Mouse (Mus musculus) WW6 (cell line): ENCODE data around the gene 1700016H13Rik.
A peak's percentile ranks its signal among the peaks of the same experiment; 100 is the strongest.

Experiments
- DNase-seq: peaks from one replicate; pipeline ENCODE4 v3.0.0-alpha.2; 2013; ENCODE audit warnings: low read depth, low spot score

Gene 1700016H13Rik

DNA sequence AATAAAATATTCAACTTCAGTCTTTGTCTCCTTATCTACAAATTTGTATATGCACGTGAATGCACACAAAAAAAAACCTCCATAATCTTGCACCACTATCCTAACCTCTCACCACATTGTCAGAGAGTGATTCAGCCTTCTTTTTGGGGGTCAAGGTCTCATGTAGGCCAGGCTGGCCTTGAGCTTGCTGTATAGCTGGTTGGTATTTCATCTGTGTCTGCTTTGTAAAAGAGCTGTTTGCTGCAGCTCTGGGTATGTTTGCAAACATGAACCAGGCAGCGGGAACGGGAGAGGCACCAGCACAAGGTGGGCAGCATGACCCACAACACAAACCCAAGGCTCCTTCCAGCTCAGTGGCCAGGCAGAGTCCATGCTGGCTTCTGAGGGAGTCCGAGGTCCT is 17.8 kb upstream of the 1700016H13Rik start:
- no peak for DNase-seq

DNA sequence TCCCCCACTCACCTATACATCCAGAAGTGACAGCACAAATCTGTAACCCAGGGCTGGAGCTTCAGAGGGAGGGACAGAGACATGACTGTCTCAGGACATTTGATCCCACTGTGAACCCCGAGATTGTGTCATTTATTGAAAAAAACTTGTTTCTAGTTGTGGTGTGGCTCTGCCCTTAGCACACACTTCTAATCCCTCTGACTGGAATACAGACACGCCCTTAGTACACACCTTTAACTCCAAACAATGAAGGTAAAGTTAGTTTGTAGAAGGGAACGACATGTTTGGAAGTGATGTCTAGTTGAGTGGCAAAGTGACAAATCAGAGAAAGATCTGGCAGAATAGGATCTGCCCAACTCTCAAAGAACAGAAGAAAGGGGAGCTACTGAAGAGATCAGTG is 16.0 kb upstream of the 1700016H13Rik start:
- no peak for DNase-seq

GRCm38 (mm10) chr5:103665876-103666275 is 10.1 kb upstream of the 1700016H13Rik start:
- DNase-seq = no peak

DNA sequence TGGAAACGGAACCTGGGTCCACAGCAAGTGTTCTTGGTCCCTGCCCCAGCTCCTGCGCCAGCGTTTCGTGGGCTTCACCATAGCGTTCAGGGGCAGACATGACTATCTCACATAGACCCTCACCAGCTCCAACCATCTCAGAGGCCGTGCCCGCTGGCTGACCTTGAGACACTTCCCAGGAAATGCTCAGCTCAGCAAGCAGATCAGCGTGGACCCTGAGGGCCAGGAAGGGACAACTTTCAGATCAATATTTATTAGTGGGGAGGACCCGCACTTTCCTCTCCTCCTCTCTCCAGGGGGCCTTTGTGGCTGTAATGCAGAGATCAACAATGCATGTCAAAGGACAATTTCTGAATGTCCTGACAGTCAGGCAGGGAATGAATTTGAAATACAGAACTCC is 9.1 kb upstream of the 1700016H13Rik start:
- DNase-seq = no peak

GRCm38 (mm10) chr5:103659571-103659970 is 3.8 kb upstream of the 1700016H13Rik start:
- DNase-seq = no peak

DNA sequence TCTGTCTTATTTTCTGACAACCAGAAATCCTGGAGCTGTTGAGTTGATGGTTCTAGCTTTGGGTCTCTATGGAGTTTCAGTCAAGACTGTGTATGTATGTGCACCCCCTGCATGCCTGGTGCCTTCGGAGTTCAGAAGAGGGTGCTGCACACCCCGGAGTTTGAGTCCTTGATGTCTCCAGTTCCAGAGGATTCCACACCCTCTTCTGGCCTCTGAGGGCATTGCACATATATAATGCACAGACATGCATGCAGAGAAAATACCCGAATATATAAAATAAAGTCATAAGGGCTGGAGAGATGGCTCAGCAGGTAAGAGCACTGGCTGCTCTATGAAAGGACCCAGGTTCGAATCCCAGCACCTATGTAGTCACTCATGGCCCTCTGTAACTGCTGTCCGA is 3.1 kb upstream of the 1700016H13Rik start:
- DNase-seq = no peak

- DNase-seq = no peak
Measured at GRCm38 (mm10) chr5:103654780-103655179, 1.0 kb downstream of the 1700016H13Rik start.

GRCm38 (mm10) chr5:103654225-103654624 is 1.6 kb downstream of the 1700016H13Rik start:
- DNase-seq = peak; percentile 75

GRCm38 (mm10) chr5:103647320-103647719 is 8.5 kb downstream of the 1700016H13Rik start:
- no peak for DNase-seq

DNA sequence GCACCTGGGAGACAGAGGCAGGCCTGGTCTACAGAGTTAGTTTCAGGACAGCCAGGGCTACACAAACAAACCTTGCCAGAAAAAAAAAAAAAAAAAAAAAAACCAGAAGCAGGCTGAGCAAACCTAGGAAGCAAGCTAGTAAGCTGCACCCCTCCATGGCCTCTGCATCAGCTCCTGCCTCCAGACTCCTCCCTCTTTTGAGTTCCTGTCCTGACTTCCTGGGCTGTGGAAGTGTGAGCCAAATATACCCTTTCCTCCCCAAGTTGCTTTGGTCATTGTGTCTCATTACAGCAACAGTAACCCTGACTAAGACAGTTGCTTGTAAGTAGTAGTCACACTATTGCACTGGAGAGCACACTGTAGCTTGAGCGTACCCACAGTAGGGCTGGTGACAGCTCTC is 11.6 kb downstream of the 1700016H13Rik start:
- no peak for DNase-seq

DNA sequence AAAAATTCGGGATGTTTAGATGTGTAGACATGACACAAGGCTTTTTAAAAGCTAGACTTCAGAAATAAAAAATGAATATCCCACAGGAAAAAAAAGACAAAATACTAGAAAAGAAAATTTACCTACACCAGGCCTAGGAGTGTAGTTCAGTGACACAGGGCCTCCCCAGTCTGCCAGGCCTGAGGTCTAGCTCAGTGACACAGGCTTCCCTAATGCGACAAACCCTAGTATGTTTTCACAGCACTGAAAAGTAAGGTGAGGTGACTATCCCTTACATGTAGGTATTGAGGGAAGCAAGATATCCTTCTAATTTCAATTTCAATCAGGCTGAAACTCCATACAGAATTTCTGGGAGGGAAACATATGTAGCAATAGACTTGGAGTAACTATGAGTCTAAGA is 18.6 kb downstream of the 1700016H13Rik start:
- no peak for DNase-seq

DNA sequence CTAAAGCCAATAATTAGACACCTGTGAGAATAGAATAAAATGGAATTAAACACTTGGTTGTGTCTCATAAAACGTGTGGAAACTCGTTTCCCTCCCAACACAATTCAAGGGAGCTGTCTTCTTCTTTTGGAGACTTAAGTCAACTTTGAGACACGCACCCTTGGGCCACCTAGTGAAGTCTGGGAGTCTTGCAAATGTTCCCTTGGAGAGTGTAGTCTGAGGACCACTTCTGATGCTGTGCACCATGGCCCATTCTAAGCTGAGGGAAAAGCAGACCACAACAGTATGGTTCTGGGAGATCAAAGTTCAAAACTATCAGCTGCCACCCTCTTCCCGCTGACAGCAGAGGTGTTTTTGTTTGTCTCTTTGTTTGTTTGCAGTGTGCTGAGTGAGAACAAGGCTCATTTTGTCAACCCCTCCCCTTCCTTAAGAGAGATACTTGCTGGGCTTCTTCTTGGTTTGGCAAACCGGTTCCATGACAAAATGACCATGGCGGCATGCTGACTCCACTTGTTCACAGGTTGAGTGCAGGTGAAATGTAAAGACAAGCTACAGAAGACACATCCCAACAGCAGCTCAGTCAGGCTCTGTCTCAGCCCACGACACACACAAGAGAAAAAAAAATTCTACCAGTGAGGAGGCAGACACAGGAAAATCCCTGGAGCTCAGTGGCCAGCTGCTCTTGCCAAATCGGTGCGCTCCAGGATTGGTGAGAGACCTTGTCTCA is 25.8 kb downstream of the 1700016H13Rik start:
- no peak for DNase-seq

GRCm38 (mm10) chr5:103629111-103629764 is 26.6 kb downstream of the 1700016H13Rik start, which contains the start of gene Slc10a6:
Slc10a6 (minus strand) TSS chr5:103629403.
- DNase-seq = no peak

DNA sequence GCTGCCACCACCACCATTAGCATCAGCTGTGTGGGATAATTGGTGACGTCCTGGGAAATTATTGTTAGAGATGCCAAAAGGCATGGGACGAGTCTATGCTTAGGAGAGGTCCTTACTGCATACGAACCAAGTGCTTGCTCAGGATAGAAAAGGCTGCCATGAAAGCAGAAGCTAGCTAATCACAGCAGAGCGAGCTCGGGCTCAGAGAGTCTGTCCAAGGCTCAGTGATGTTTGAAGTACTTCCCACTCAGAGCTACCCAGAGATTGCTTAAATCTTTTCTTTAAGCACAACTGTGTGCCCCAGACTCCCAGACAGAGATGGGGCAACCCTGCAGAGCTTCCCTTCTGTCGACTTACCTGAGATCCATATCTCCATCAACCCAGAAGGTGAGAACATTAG is 27.3 kb downstream of the 1700016H13Rik start:
- DNase-seq = no peak

DNA sequence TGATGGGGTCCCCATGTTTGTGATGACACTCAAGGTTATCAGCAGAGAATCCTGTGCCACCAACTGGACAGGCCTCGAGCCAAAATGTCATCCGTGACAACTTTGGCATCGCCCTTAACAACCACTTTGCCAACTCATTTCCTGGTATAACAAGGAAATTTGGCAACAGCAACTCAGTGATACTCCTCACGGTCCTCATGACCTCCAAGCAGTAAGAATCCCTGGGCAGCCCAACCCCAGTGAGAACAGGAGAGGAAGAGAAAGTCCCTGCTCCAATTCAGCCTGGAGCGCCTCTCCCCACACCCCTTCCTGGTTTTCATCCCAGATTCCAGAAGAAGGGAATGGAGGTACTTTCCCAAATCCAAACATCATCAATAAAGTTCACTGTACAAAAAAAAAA is 31.0 kb downstream of the 1700016H13Rik start:
- DNase-seq = no peak

GRCm38 (mm10) chr5:103622321-103622720 is 33.5 kb downstream of the 1700016H13Rik start:
- DNase-seq = no peak

GRCm38 (mm10) chr5:103620301-103620973 is 35.4 kb downstream of the 1700016H13Rik start:
- DNase-seq = no peak

- peak; percentile 34 for DNase-seq
Measured at GRCm38 (mm10) chr5:103617191-103617590, 38.6 kb downstream of the 1700016H13Rik start.

- no peak for DNase-seq
Measured at GRCm38 (mm10) chr5:103614356-103614755, 41.5 kb downstream of the 1700016H13Rik start.

GRCm38 (mm10) chr5:103612316-103612715 is 43.5 kb downstream of the 1700016H13Rik start:
- no peak for DNase-seq

DNA sequence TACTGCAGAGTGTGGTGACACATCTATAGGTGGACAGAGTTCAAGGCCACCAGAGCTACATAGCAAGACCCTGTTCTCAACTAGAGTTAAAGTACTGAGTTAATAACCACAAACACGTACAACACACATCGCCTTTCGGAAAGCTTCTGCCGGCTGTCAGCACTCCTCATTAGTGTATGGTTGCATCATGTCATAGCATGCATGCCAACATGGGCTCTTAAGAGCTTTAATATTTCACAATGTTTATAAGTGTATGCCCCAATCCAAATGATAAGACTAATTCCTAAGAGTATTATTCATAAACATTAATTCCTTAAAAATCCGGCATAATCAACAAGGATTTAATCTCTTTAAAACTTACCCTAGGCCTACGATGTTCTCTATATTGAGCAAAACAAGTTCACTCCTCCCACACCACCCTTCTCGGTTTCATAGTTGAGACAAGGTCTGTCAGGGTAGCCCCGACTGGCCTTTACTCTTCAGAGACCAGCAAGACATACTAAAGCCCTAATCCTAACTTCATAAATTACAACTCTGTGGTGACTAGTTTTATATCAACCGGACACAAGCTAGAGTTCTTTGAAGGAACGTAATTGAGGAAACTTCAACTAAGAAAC is 44.8 kb downstream of the 1700016H13Rik start:
- DNase-seq = no peak

- no peak for DNase-seq
Measured at GRCm38 (mm10) chr5:103610148-103610547, 45.7 kb downstream of the 1700016H13Rik start.
